Mouse (Mus musculus) left cerebral cortex, adult 9 months (tissue): ENCODE data around the gene Gpr83.

Source experiments
- DNase-seq, 2 experiments: peaks; one replicate each; pipeline ENCODE4 v3.0.0; 2022; ENCODE audit warnings: low spot score in 2 of 2

Gene Gpr83

DNA sequence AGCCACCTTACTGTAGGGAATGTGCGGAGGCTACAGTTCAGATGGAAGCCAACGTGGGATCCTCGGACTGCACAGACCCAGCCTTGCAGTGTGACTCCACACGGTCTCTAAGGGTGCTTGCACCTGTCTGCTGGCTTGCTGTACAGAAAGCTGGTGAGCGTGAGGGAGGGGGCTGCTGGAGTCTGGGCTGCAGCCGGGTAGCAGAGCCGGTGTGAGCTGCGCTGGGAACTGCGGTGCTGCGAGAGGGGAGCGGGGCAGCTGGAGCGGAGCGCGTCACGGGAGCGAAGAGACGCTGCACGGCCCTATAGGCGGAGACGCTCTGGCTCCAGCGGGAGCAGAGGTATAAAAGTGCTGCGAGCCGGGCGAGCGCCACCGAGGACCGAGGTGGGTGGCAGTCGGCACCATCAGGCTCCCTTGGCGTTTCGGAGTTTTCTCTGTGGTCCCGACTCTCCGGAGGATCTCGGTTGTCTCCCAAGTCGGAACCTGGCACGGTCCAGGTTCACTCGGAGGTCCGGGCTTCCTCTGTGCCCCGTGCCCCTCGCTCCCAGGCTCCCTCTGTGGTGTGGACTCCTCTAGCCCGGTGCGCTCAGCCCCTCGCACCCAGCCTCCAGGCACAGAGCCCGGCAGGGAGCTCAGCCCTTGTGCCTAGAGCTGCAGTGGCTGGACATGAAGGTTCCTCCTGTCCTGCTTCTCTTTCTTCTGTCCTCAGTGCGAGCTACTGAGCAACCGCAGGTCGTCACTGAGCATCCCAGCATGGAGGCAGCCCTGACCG lies at the start of gene Gpr83:
TSS of gene Gpr83 (plus strand) at position 343 of the 772 bp plus-strand sequence.
- peak in 1 of 2 experiments; percentile 56 for DNase-seq

DNA sequence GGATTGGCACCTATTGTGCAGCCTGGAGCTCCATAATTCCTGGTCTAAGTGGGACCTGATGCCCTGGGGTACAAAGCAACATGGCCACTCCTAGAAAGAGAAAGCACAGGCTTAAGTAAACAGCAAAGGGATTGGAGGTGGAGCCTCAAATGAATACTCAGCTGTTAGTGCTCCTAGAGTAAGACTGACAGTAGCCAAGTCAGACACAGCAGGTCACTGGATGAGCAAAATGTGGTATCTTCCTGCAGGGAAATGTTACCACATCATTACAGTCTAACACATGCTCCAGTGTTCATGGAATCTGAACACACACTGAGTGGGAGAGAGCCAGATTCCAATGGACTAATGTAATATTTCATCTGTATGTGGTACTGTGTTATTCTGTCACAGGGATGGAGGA lies 38.6 kb upstream of the Gpr83 start:
- DNase-seq = no peak

GRCm38 (mm10) chr9:14824840-14825239 lies 35.2 kb upstream of the Gpr83 start:
- DNase-seq = no peak

- DNase-seq = no peak
These were observed 32.1 kb upstream of the Gpr83 start for GRCm38 (mm10) chr9:14827875-14828274.

- DNase-seq = no peak
These were observed 28.0 kb upstream of the Gpr83 start for GRCm38 (mm10) chr9:14832046-14832445.

DNA sequence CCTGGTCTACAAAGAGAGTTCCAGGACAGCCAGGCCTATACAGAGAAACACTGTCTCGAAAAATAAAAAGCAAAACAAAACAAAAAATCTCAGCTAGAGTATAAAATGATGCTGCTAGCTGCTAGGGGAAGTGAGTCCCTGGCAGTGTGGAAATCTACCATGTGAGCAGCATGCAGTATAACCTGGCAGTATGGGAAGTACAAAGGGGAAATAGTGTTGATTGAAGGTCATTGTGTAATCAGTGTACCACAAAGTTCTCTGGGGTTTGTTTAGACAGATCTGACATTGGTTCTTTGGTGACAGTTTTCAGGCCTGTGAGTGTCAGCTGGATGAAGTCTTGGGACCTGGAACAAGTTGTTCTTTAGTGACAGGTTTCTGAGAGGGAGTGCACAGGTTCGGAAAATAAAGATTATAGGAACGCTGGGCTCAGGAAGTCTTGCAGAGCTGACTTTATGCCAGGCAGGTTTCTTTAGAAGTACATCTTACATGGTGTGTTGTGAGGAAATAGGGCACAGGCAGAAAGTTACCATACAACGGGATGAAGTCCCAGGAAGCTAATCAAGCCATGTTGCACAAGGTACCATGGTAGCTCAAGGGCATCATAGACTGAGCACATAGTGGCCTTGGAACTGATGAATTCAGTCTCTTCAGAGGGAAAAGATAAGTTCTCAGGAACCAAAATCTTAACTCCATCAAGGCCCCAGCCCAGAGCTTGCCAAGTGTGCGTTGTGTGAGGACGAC lies 24.5 kb upstream of the Gpr83 start:
- DNase-seq = no peak

DNA sequence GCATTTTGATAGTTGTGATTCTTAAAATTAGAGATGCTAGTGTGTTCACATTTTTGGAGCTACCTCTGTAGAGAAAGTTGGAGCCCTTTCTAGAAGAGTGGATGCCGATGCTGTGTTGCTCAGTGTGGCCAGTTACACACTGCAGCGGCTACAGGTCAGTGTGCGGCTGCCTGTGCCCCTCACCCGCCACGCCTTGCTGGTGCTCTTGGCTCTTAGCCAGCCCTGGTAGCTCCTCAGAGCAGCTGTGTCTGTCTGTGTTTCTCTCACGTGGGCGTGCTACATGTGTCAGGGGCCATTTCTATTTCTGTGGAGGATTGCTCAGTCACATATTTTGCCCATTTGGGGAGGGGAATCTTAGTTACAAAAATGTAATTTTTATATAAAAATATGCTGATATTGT lies 20.5 kb upstream of the Gpr83 start:
- no peak for DNase-seq

GRCm38 (mm10) chr9:14839970-14840369 lies 20.0 kb upstream of the Gpr83 start:
- DNase-seq = no peak

- no peak for DNase-seq
These were observed 17.9 kb upstream of the Gpr83 start for GRCm38 (mm10) chr9:14841878-14842761.

- no peak for DNase-seq
These were observed 16.6 kb upstream of the Gpr83 start for GRCm38 (mm10) chr9:14843311-14843857.

DNA sequence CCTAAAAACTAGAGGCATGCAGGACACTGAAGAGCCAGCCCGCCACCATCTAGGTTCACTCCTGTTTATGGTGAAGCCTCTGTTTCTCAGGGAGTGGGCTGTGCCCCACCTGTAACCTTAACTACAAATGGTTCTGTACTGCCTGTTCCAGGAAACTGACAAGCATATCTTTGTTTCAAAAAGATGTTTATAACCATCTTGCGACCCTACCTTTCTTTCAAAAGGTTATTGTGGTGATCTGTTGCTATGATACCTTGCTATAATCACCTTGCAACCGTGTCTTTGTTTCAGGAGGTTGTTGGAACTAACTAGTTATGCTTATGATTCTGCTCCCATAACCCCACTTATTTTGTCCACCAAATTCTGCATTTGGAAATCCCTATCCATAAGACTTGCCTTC lies 16.1 kb upstream of the Gpr83 start:
- DNase-seq = no peak

GRCm38 (mm10) chr9:14846428-14846827 lies 13.6 kb upstream of the Gpr83 start:
- DNase-seq = no peak

DNA sequence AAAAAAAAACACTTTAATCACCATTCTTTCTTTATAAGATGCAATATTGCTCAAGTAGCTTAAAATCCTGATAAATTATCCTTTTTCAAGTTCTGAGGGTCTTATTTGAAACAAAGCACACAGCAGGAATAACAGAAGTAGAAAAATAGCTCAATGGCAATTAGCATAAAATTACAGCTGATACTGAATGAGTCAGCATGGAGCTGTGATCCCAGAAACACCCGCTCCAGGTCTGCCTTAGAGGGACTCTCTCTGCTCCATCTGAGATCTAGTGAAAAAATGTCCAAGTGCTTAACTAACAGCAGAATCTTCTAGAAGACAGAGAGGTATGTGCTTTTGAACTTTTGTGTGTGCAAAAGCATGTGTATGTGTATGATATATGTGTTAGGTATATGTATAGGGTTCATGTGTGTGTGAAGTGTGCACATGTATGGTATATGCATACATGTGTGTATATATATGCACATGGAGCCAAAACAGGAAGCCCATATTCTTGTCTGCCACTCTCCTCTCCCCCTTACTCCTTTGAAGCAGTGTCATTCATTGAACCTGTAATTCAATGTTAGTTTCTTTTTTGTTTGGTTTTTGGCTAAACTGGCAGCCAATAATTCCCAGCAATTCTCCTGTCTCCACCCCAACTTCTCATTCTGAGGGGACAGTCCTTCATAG lies 11.6 kb upstream of the Gpr83 start:
- no peak for DNase-seq

DNA sequence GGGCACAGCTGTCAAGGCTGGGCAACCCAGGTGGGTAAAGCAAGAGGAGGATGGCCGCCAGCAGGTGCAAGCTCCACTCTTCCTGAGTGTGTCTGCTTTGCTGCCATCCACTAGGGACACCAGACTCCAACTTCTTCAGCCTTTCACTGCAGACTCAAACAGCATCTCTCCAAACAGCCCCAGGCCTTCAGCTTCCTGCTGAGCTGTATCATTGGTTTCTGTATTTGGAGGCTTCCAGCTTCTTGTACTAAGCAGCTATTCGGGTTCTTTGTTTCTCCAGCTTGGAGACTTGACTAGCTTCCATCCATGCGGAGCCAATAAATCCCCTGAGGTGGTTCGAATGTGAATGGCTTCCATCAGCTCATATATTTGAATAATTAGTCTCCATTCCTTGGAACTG lies 5.4 kb upstream of the Gpr83 start:
- DNase-seq = no peak

GRCm38 (mm10) chr9:14856922-14857654 lies 2.9 kb upstream of the Gpr83 start:
- DNase-seq = no peak

- no peak for DNase-seq
These were observed 1.8 kb upstream of the Gpr83 start for GRCm38 (mm10) chr9:14858170-14858706.

DNA sequence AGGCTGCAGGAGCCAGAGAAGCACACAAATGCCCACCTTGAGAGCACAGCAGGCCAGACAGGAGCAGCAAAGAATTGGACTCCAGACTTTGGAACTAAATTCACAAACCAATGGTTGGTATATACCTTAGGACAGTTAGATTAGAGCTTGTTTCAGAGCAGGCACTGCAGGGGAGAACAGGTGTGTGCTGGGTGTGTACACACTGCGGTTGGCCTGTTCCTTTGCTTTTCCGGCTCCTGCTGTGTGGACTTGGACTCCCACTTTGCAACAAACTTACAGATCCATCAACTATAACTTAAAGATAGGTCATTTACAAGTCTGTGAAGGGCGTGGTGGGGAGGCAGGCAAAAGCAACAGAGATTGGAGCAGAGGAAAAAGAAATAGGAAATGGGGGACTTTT lies 1.2 kb upstream of the Gpr83 start:
- DNase-seq = no peak

DNA sequence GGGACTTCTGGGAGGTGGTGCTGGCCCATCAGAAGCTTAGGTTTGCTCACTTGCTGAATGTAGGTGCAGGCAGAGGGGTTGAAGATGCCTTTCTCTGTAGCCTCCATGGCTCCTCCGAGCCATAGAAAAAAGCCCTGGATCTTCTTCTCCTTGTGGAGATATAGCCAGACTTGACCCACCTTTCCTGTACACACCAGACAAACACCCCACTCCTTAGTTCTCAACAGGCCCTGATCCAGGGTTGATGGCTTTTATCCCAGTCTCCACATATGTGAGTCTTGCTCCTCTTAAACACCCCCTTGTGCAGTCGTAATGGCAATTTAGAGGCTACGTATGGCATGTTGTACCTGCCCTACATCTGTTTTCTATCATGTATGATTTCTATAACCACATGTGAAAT lies 3.1 kb downstream of the Gpr83 start:
- no peak for DNase-seq

DNA sequence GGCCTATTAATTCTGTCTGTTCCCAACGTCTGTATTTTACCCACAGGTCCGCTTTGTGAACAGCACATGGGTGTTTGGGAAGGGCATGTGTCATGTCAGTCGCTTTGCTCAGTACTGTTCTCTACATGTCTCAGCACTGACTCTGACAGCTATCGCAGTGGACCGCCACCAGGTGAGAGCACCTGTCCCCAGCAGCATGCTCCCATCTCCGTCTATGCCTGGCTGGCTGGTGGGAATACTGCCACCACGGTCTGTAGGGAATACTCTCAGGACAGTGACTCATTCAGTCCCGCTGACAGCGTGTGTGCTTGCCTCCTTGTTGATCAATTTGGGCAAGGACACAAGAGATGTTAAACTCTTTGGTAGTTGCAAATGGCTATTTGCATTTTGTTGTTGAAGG lies 4.7 kb downstream of the Gpr83 start:
- no peak for DNase-seq

GRCm38 (mm10) chr9:14866957-14867356 lies 6.9 kb downstream of the Gpr83 start:
- DNase-seq = peak in 1 of 2 experiments; percentile 80
